Mouse (Mus musculus) lung, embryonic 15.5 days (tissue): ENCODE measurements around the gene Sema6b. TPM values are rescaled to one million over a fixed set of nuclear protein-coding genes. Genes with fewer than 3 reads are reported as not detected.

Experiments used
- ATAC-seq: fragments of 200-750 bp; cut with Nextera tagmentation; 2 replicates; pipeline ENCODE4 v1.8.0; 2017; ENCODE audit warnings: moderate number of reproducible peaks, borderline replicate concordance; ENCODE audit not compliant: low FRiP score, low TSS enrichment; ENCODE audit errors: extremely low read depth
- H3K27ac ChIP-seq: fragments of 300-500 bp; sonication (generic); 2 replicates; pipeline ENCODE4 v1.5.1; 2015; ENCODE audit warnings: moderate library complexity, mild to moderate bottlenecking, inconsistent platforms
- H3K27me3 ChIP-seq: fragments of 300-500 bp; sonication (generic); 2 replicates; pipeline ENCODE4 v1.6.1; 2015; ENCODE audit warnings: inconsistent platforms
- H3K36me3 ChIP-seq: fragments of 300-500 bp; sonication (generic); 2 replicates; pipeline ENCODE4 v1.6.1; 2015; ENCODE audit warnings: inconsistent platforms
- H3K4me1 ChIP-seq: fragments of 300-500 bp; sonication (generic); 2 replicates; pipeline ENCODE4 v1.6.1; 2015; ENCODE audit warnings: inconsistent platforms
- H3K4me2 ChIP-seq: fragments of 300-500 bp; sonication (generic); 2 replicates; pipeline ENCODE4 v1.6.1; 2015; ENCODE audit warnings: inconsistent platforms, mild to moderate bottlenecking, moderate library complexity
- H3K4me3 ChIP-seq: fragments of 300-500 bp; sonication (generic); 2 replicates; pipeline ENCODE4 v1.5.1; 2015; ENCODE audit warnings: mild to moderate bottlenecking, inconsistent platforms
- H3K9ac ChIP-seq: fragments of 300-500 bp; sonication (generic); 2 replicates; pipeline ENCODE4 v1.6.1; 2015; ENCODE audit warnings: inconsistent platforms
- H3K9me3 ChIP-seq: fragments of 300-500 bp; sonication (generic); 2 replicates; pipeline ENCODE4 v1.6.1; 2016; ENCODE audit warnings: inconsistent platforms
- WGBS: fragments of 180-500 bp; shearing (Covaris S2); methylation state at CpG from one replicate; pipeline ENCODE4 v1.1.7; 2015; 5-methylcytosine and 5-hydroxymethylcytosine counted together
- polyA plus RNA-seq: library from polyadenylated mRNA; unstranded; fragments of >200 nt; fragmentation: Nextera tagmentation; extraction: Ambion mirVana; gene quantifications from 2 replicates; pipeline ENCODE4 v1.2.1, GENCODE M21; 2015

The Sema6b gene
- polyA plus RNA-seq: 2.1 TPM in 2 replicates

DNA sequence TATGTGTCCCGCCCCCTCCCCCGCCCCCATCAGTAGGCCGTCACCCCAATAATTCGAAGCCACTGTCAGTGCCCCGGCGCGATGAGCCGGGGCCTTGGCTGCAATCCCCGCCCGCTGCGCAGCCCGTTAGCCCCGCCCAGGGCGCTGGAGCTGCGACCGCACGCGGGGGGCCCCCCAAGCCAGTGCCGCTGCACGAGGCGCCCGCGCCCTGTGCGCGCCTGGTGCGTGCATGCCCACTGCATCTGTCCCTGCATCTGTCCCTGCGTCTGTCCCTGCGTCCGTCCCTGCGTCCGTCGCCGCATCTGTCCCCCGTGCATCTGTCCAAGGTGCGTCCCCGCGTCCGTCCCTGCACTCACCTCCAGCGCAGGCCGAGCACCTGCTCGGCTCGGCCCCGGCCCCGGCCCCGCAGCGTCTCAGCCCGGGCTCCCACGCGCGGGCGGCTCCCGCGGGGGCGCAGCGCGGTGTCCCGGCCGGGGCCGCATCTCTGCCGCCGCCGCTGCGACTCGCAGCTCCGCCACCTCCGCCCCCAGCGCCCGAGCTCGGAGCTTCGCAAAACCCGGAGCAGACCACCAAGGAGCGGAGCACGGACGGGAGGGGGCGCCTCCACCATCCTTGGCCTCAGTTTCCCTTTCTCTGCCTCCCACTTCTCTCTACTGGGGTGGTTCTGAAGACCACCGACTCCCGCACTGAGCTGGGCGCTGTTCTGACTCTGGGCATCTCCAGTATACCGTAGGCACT, at the start of gene Sema6b:
Gene Sema6b, minus strand, starts transcription at position 486 of the 738 bp plus-strand sequence.
- Histone ChIP-seq H3K4me2 (peak within 1 kb of the TSS; percentile 100), H3K36me3 (no peaks in the 10 kb centered on the region), H3K4me1 (peaks cover 25% of the 10 kb centered on the region), H3K4me3 (peak within 1 kb of the TSS; percentile 67), H3K27ac (no peak within 1 kb of the TSS), H3K9me3 (no peaks in the 10 kb centered on the region), H3K27me3 (peaks cover 65% of the 10 kb centered on the region), H3K9ac (peak within 1 kb of the TSS; percentile 42; the same call in 1 of the 2 replicates)
- peak; percentile 19; the same call in 1 of the 2 replicates for ATAC-seq
- WGBS: 2% methylated on average over 65 of the region's 79 CpGs

DNA sequence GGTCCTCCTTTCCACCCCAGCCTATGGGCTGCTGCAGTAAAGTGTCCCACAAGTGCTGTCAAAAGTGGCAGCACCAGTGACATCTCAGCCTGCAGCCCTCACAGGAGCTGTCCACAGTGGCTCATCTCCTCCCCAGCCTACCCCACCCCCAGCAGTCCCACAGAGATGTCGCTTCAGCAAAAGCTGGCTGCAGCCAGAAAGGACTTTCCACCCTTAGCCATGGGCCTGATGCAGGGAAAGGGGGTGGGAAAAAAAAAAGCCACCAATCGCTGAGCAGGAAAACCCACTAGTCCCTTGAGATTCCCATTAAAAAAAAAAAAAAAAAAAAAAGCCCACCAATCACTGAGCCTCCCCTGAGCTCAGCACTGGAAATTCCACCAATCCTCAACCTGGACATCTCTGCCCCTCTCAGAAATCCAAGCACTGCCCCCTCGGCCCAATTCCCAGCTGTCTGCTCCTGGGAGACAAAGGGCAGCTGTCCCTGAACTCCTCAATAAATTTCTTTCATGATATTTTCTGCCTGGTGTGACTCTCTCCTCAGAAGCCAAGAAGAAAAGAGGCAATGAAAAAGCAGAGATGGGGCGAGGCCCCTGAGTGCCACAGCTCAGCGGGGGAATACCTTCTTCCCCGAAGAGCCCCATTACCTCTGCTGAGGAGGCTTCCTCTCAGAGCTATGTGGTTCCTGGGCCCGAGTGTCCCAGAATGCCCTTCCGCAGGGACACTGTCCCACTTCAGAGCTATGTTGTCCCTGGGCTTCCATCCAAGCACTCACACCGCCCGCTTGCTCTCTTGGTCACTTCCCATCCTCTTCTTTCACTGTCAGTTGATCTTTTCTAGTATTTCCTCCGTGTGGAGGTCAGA, 45.4 kb upstream of the Sema6b start:
- Histone ChIP-seq H3K4me1 (peaks cover 33% of the 10 kb centered on the region), H3K27ac (peak overlapping the region; percentile 84), H3K4me3 (no peak overlapping the region), H3K27me3 (no peaks in the 10 kb centered on the region), H3K36me3 (peaks cover 55% of the 10 kb centered on the region), H3K4me2 (peak overlapping the region; percentile 80), H3K9ac (no peak overlapping the region), H3K9me3 (no peaks in the 10 kb centered on the region)
- peak; percentile 73; the same call in 1 of the 2 replicates for ATAC-seq
- WGBS: 36% methylated on average over 11 of the region's 11 CpGs

DNA sequence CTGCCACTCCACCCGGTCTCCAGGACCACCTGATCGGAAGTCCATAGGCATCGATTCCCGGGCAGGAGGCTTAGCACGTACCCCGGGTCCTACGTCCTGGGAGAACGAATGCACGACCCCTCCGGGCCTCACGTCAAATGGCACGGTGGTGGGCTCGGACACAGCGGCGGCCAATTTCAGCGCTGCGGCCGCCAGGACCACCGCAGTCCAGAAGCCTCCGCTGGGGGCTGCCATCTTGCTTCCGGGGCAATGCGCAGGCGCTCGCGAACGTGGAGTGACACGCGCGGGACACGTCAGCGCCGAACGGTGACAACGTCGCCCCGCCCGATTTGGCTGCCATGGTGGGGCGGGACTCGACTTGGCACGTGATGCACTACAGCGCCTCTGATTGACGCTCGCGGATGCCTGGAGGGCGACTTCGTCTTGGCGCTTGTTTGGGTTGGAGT, 43.5 kb upstream of the Sema6b start, which contains the start of gene Mydgf:
Gene Mydgf, minus strand, starts transcription at position 263 of the 446 bp plus-strand sequence.
- Histone ChIP-seq H3K9ac (peak within 1 kb of the TSS; percentile 73), H3K9me3 (no peaks in the 10 kb centered on the region), H3K27me3 (no peaks in the 10 kb centered on the region), H3K27ac (peak within 1 kb of the TSS; percentile 84), H3K4me3 (peak within 1 kb of the TSS; percentile 79), H3K36me3 (peaks cover 51% of the 10 kb centered on the region), H3K4me2 (peak within 1 kb of the TSS; percentile 80), H3K4me1 (peaks cover 33% of the 10 kb centered on the region)
- peak; percentile 88 for ATAC-seq
- WGBS: under 1% methylated on average over 47 of the region's 47 CpGs

DNA sequence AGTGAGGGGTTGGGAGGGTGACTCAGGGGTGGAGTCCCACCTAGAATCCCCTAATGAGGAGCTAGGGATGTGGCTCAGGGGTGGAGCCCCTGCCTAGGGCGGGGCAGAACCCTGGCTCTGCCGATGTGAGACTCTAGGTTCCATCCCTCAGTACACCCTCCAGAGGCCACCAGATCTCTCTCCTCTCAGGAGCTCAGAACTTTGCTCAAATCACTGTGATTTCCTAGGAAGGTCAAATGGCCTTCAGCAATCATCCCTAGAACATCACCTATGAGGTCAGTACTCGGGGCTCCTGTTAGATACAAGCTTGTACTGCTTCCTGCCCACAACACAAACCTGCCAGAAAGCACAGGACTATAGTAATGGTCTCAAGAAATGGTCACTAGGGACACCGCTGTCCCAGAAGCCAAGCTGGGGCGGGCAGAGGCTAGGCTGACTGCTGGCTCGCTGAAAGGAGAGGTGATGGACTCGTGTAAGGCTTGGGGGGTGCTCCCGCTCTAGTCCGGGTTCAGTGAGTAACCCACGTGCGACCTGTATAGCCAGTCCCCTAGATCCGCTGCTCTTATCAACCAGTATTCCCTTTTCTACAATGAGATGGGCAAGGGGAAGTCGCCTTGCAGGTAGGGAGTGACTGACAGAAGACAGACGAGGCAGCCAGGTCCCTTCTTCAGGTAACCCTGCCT, 43.0 kb upstream of the Sema6b start:
- Histone ChIP-seq H3K4me1 (peaks cover 33% of the 10 kb centered on the region), H3K9ac (peak overlapping the region; percentile 73), H3K27ac (peak overlapping the region; percentile 48), H3K36me3 (peaks cover 48% of the 10 kb centered on the region), H3K9me3 (no peaks in the 10 kb centered on the region), H3K4me3 (peak overlapping the region; percentile 79), H3K27me3 (no peaks in the 10 kb centered on the region), H3K4me2 (peak overlapping the region; percentile 80)
- ATAC-seq: peak; percentile 4; the same call in 1 of the 2 replicates
- 1% methylated on average over 14 of the region's 14 CpGs for WGBS

DNA sequence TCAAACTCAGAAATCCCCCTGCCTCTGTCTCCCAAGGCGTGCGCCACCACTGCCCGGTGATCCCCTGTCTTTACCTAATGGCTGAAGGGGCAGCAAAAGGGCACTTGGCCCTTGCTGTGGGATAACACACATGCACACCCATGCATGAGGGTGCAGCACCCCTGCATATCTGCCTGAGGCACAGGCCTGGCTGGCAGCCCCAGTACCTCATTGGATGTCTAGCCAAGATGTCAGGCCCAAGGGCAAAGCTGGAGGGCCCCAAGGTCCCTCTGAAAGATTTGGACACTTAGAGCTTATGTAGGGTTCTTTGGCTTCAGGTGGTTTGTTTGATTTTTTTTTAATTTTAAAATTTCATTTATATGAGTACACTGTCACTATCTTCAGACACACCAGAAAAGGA, 35.3 kb upstream of the Sema6b start:
- Histone ChIP-seq H3K27ac (no peak overlapping the region), H3K36me3 (peaks cover 40% of the 10 kb centered on the region), H3K27me3 (no peaks in the 10 kb centered on the region), H3K9ac (no peak overlapping the region), H3K4me2 (no peak overlapping the region), H3K4me1 (peaks cover 6% of the 10 kb centered on the region; the same call in 1 of the 2 replicates), H3K9me3 (no peaks in the 10 kb centered on the region), H3K4me3 (no peak overlapping the region)
- WGBS: 96% methylated on average over 3 of the region's 3 CpGs
- no peak for ATAC-seq

DNA sequence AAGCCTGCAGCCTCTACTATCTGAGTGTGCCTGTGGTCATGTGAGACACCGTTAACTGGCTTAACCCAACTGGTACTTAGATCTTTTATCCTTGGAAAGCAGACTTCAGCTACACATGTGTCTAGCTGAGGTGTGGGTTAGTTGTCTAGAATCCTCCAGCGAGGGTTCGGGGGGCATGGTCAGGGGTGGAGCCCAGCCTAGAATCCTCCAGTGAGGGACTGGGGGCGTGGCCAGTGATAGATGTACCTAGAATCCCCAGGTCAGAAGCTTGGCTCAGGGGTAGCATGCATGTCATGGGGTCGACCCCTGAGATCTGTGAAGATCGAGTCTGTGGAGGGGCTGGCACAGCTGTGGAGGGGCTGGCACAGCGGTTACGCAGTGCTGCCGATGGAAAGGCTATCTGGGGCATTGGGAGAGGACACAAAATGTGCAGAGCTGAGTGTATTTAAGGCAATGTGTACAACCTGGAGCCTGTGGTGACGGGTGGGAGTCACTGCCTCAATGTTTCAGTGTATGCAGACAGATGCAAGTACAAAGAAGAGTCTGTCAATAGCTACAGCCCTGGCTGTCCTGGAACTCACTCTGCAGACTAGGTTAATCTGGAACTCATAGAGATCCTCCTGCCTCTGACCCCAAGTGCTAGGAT, 33.4 kb upstream of the Sema6b start:
- no peak for ATAC-seq
- H3K4me1 ChIP-seq: peaks cover 8% of the 10 kb centered on the region; the same call in 1 of the 2 replicates
- H3K4me3 ChIP-seq: no peak overlapping the region
- peaks cover 30% of the 10 kb centered on the region for H3K36me3 ChIP-seq
- no peaks in the 10 kb centered on the region for H3K27me3 ChIP-seq
- H3K9ac ChIP-seq: no peak overlapping the region
- H3K9me3 ChIP-seq: no peaks in the 10 kb centered on the region
- no peak overlapping the region for H3K27ac ChIP-seq
- 52% methylated on average over 10 of the region's 10 CpGs for WGBS
- H3K4me2 ChIP-seq: no peak overlapping the region

DNA sequence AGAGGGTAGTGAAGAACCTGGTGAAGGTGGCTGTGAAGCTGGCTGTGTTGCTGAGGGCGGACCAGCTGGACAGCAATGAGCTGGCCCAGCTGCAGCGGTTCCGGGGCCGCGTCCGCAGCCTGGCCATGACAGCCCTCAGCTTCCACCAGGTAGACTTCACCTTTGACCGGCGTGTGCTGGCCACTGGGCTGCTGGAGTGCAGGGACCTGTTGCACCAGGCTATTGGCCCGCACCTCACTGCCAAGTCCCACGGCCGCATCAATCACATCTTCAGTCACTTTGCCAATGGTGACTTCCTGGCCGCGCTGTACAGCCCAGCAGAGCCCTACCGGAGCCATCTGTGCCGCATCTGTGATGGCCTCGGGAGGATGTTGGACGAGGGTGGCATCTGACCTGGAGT, 31.7 kb upstream of the Sema6b start:
- Histone ChIP-seq H3K27me3 (no peaks in the 10 kb centered on the region), H3K36me3 (peaks cover 15% of the 10 kb centered on the region), H3K4me3 (no peak overlapping the region), H3K27ac (no peak overlapping the region), H3K9me3 (no peaks in the 10 kb centered on the region), H3K4me2 (no peak overlapping the region), H3K4me1 (peaks cover 8% of the 10 kb centered on the region; the same call in 1 of the 2 replicates), H3K9ac (no peak overlapping the region)
- WGBS: 84% methylated on average over 17 of the region's 17 CpGs
- no peak for ATAC-seq

DNA sequence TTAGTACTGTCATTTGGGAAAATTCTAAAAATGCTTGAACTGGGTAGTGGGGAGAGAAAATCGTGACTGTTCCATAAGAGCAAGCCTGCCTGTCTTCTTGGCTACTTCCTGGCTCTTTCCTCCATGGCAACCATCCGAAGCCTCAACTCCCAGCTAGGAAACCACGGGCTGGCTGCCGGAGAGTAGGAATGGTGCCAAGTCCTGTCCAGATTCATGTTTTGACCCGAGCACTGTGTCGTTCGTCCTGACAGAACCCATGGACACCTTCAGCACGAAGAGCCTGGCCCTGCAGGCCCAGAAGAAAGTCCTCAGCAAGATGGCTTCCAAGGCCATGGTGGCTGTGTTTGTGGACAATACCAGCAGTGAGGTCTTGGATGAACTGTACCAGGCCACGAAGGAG, 31.3 kb upstream of the Sema6b start:
- H3K27ac ChIP-seq: no peak overlapping the region
- no peak for ATAC-seq
- 58% methylated on average over 9 of the region's 9 CpGs for WGBS

DNA sequence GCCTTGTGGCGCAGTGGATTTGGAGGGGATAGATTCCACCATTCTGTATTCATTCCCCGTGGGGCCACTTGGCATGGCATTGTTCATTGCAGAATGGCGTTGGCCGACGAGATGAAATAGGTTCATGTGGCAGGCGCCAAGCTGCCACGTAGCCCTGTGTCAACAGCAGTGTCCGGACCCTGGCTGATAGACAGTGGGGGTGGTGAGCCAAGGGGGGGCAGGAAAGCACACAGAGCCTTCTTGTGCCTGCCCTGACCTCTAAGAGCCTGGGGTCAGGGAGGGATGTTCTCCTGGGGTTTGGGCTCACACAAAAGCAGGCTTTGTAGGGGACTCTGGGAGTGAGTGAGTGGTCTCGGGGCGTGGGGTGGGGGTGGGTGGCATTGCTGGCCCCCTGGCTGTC, 30.5 kb upstream of the Sema6b start:
- Histone ChIP-seq H3K36me3 (peaks cover 5% of the 10 kb centered on the region; the same call in 1 of the 2 replicates), H3K9me3 (no peaks in the 10 kb centered on the region), H3K27ac (peak overlapping the region; percentile 69), H3K4me3 (no peak overlapping the region), H3K9ac (no peak overlapping the region), H3K4me2 (0 out of 2 replicates have a peak overlapping the region, but pooled peaks have one; percentile 13), H3K4me1 (peaks cover 8% of the 10 kb centered on the region; the same call in 1 of the 2 replicates), H3K27me3 (no peaks in the 10 kb centered on the region)
- 48% methylated on average over 10 of the region's 10 CpGs for WGBS
- ATAC-seq: no peak

More for the DNA sequence above, 31.3 kb upstream of the Sema6b start:
- no peak overlapping the region for H3K9ac ChIP-seq
- H3K27me3 ChIP-seq: no peaks in the 10 kb centered on the region
- H3K4me1 ChIP-seq: peaks cover 8% of the 10 kb centered on the region; the same call in 1 of the 2 replicates
- no peak overlapping the region for H3K4me3 ChIP-seq
- H3K9me3 ChIP-seq: no peaks in the 10 kb centered on the region
- H3K36me3 ChIP-seq: peaks cover 11% of the 10 kb centered on the region
- no peak overlapping the region for H3K4me2 ChIP-seq

DNA sequence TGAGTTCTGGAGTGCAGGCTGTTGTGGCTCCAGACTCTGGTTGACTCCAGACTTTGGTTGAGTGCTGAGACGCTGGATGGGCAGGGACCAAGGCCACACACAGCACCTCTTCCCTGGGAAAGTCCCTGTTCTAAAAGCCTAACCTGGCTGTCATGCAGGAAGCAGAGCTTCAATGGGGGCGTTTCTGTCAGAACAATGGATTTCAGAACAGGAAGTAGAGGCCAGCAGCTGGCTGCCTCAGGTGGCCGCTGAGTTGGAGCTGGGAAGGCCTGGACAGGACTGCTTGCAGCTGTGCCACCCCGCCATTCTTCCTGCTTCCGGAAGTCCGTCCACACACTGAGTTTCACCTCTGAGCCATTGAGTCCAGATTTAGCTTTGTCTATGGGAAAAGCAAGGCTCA, 29.7 kb upstream of the Sema6b start:
- WGBS: 58% methylated on average over 6 of the region's 6 CpGs
- peaks cover 8% of the 10 kb centered on the region; the same call in 1 of the 2 replicates for H3K4me1 ChIP-seq
- ATAC-seq: peak; percentile 64; the same call in 1 of the 2 replicates
- no peaks in the 10 kb centered on the region for H3K9me3 ChIP-seq
- H3K9ac ChIP-seq: no peak overlapping the region
- H3K27me3 ChIP-seq: no peaks in the 10 kb centered on the region
- H3K4me2 ChIP-seq: peak overlapping the region; percentile 13; the same call in 1 of the 2 replicates
- no peak overlapping the region for H3K4me3 ChIP-seq
- H3K36me3 ChIP-seq: no peaks in the 10 kb centered on the region
- peak overlapping the region; percentile 69 for H3K27ac ChIP-seq

DNA sequence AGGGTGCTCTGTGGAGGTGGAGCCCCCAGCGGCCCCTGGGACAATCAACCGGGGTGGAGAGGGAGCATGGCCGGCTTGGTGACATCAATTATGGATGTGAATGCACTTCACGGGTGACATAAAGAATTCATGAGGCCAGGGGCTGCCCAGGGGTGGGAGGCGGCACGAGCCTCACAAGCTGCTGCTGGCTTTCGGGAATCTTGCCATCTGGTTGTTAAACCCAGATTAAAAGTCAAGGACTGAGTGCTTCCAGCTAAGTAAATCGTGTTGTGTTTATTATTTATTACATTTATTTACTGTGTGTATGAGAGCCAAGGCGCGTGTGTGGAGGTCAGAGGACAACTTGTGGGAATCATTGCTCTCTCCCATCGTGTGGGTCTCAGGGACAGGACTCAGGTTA, 25.5 kb upstream of the Sema6b start:
- no peak overlapping the region for H3K4me2 ChIP-seq
- no peak overlapping the region for H3K9ac ChIP-seq
- no peaks in the 10 kb centered on the region for H3K27me3 ChIP-seq
- ATAC-seq: no peak
- no peak overlapping the region for H3K4me3 ChIP-seq
- H3K9me3 ChIP-seq: no peaks in the 10 kb centered on the region
- H3K36me3 ChIP-seq: no peaks in the 10 kb centered on the region
- H3K4me1 ChIP-seq: peaks cover 26% of the 10 kb centered on the region
- 50% methylated on average over 11 of the region's 11 CpGs for WGBS
- H3K27ac ChIP-seq: no peak overlapping the region
